Mouse (Mus musculus): ENCODE data around the gene Jmjd1c. TPM values are rescaled to one million over a fixed set of nuclear protein-coding genes. Genes with fewer than 3 reads are reported as not detected.

Gene Jmjd1c
- total RNA-seq, 2 experiments from 2014 or later = 31.5 to 34.6 TPM

- no peak for DNase-seq
Measured at GRCm38 (mm10) chr10:67071884-67072283, 24.0 kb upstream of the Jmjd1c start.

GRCm38 (mm10) chr10:67072600-67072999 is 23.3 kb upstream of the Jmjd1c start:
- no peak for DNase-seq

GRCm38 (mm10) chr10:67073577-67073976 is 22.3 kb upstream of the Jmjd1c start:
- DNase-seq = no peak

- DNase-seq = no peak
Measured at GRCm38 (mm10) chr10:67075931-67076878, 19.7 kb upstream of the Jmjd1c start.

- no peak for DNase-seq
Measured at GRCm38 (mm10) chr10:67079030-67079429, 16.9 kb upstream of the Jmjd1c start.

- DNase-seq = no peak
Measured at GRCm38 (mm10) chr10:67081206-67082007, 14.5 kb upstream of the Jmjd1c start.

- no peak for DNase-seq
Measured at GRCm38 (mm10) chr10:67082531-67082930, 13.4 kb upstream of the Jmjd1c start.

- DNase-seq = peak in 1 of 2 experiments; percentile 55
Measured at GRCm38 (mm10) chr10:67083446-67084166, 12.3 kb upstream of the Jmjd1c start.

GRCm38 (mm10) chr10:67085124-67085523 is 10.8 kb upstream of the Jmjd1c start:
- no peak for DNase-seq

- DNase-seq = no peak
Measured at GRCm38 (mm10) chr10:67085916-67086315, 10.0 kb upstream of the Jmjd1c start.

GRCm38 (mm10) chr10:67087447-67088226 is 8.3 kb upstream of the Jmjd1c start:
- DNase-seq = no peak

- DNase-seq = no peak
Measured at GRCm38 (mm10) chr10:67090611-67091010, 5.3 kb upstream of the Jmjd1c start.

- no peak for DNase-seq
Measured at GRCm38 (mm10) chr10:67094922-67095321, 1.0 kb upstream of the Jmjd1c start.

- DNase-seq = peak; percentile 84 to 87
Measured at GRCm38 (mm10) chr10:67096621-67097436, 904 bp downstream of the Jmjd1c start, which contains the start of gene Reep3. Reep3 (minus strand) TSS chr10:67096945.

- DNase-seq = no peak
Measured at GRCm38 (mm10) chr10:67097437-67098150, 1.7 kb downstream of the Jmjd1c start.

- no peak for DNase-seq
Measured at GRCm38 (mm10) chr10:67098408-67099050, 2.6 kb downstream of the Jmjd1c start.

- no peak for DNase-seq
Measured at GRCm38 (mm10) chr10:67099183-67099929, 3.4 kb downstream of the Jmjd1c start.

- no peak for DNase-seq
Measured at GRCm38 (mm10) chr10:67100011-67100661, 4.2 kb downstream of the Jmjd1c start.

All from heart, adult 18-20 months (tissue).